Mouse (Mus musculus) bone marrow, adult 2 months (tissue): ENCODE results near the gene Platr17.
"Not testable (repeated sequence)": the region's sequence is repeated elsewhere in the genome, so short reads cannot be mapped to it uniquely, and the experiment has no call there.

Source experiments
- CTCF ChIP-seq: fragments of 200-500 bp; IDR thresholded peaks from 2 replicates; pipeline ENCODE4 v1.5.1; 2011; ENCODE audit warnings: low read length, control low read depth; ENCODE audit not compliant: control insufficient read depth, insufficient read depth
- POLR2A ChIP-seq: fragments of 200-500 bp; IDR thresholded peaks from 2 replicates; pipeline ENCODE4 v1.6.1; 2011; ENCODE audit warnings: low read depth, mild to moderate bottlenecking, control low read depth, low read length, borderline replicate concordance; ENCODE audit not compliant: control insufficient read depth

- TF ChIP-seq POLR2A, CTCF: not testable (repeated sequence)
These were observed at the start of gene Platr17 for GRCm38 (mm10) chr17:33904835-33905234.
